In the genomic region with DNA sequence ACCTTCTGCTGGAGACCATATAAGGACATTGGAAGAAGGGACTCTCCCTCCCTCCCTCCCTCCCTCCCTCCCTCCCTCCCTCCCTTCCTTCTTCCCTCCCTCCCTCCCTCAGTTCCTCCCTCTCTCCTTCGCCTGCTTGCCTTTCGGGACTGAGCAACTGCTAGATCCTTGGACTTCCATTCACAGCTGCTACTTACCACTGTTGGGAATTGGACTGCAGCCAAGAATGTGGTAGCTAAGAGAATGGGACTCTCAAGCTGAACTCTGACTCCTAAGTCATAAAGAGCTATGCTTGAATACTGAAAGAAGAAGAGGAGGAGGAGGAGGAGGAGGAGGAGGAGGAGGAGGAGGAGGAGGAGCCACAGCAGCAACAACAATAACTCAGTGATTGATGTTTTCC, we compare ENCODE assay signal across 8 mouse cellular contexts.
DNase-seq lines count a peak whose midpoint lies in the region; ATAC-seq and TF ChIP-seq lines count a peak whose summit lies in the region.
"Not testable (repeated sequence)": the region's sequence is repeated elsewhere in the genome, so short reads cannot be mapped to it uniquely, and the experiment has no call there.

No protein-coding gene starts in this region.

- H3K27me3 ChIP-seq in hindbrain, embryonic 14.5 days (ENCODE audit: control insufficient read depth, insufficient read depth, low read length); kidney, embryonic 15.5 days; midbrain, embryonic 13.5 days; stomach, postnatal 0 days (ENCODE audit: control insufficient read depth, insufficient read depth, low read length): not testable (repeated sequence)

- TF ChIP-seq CTCF in stomach, postnatal 0 days (IDR thresholded peaks at IDR 0.05; ENCODE audit: low read depth), result not testable (repeated sequence)

- TF ChIP-seq EP300 in stomach, postnatal 0 days (optimal IDR thresholded peaks at IDR 0.05), result not testable (repeated sequence)

- ATAC-seq in hindbrain, embryonic 14.5 days (ENCODE audit: low FRiP score), result peak; percentile 57; the same call in 1 of the 2 replicates
- ATAC-seq in kidney, embryonic 15.5 days (replicated peaks; ENCODE audit: low FRiP score), result peak; percentile 91
- peak; percentile 65 for ATAC-seq in midbrain, embryonic 13.5 days
- peak; percentile 67; the same call in 1 of the 2 replicates for ATAC-seq in stomach, postnatal 0 days (ENCODE audit: low FRiP score, low TSS enrichment)

- 40% methylated on average over 1 of the region's 2 CpGs for WGBS in hindbrain, embryonic 14.5 days
- WGBS in kidney, embryonic 15.5 days, result 17% methylated on average over 2 of the region's 2 CpGs
- WGBS in midbrain, embryonic 13.5 days, result no CpG with 5 or more reads among the region's 2 CpGs
- no CpG with 5 or more reads among the region's 2 CpGs for WGBS in stomach, postnatal 0 days

- not testable (repeated sequence) for H3K9ac ChIP-seq in hindbrain, embryonic 14.5 days; kidney, embryonic 15.5 days; midbrain, embryonic 13.5 days (replicated peaks); stomach, postnatal 0 days (ENCODE audit: low read length)

- not testable (repeated sequence) for H3K4me2 ChIP-seq in hindbrain, embryonic 14.5 days (replicated peaks); kidney, embryonic 15.5 days; midbrain, embryonic 13.5 days (replicated peaks); stomach, postnatal 0 days (replicated peaks; ENCODE audit: low read depth)

- DNase-seq in MN1 (ENCODE audit: low spot score) (peak; percentile 60), liver (peak; percentile 18)
- DNase-seq in embryo, embryonic 11 days, result peak; percentile 68
- peak; percentile 59 for DNase-seq in forelimb bud, embryonic 11.5 days (ENCODE audit: low read depth, low spot score)
- DNase-seq in hindbrain, embryonic 14.5 days (ENCODE audit: low spot score), result peak; percentile 69
- peak; percentile 47 for DNase-seq in stomach, postnatal 0 days (ENCODE audit: low spot score)

- H3K9me3 ChIP-seq in hindbrain, embryonic 14.5 days (ENCODE audit: control insufficient read depth, low read length); kidney, embryonic 15.5 days (replicated peaks); midbrain, embryonic 13.5 days; stomach, postnatal 0 days (ENCODE audit: control insufficient read depth, low read length): not testable (repeated sequence)

- not testable (repeated sequence) for H3K36me3 ChIP-seq in hindbrain, embryonic 14.5 days (replicated peaks; ENCODE audit: control insufficient read depth, insufficient read depth); kidney, embryonic 15.5 days; midbrain, embryonic 13.5 days; stomach, postnatal 0 days (ENCODE audit: control insufficient read depth, insufficient read depth, low read length)

- not testable (repeated sequence) for H3K4me1 ChIP-seq in hindbrain, embryonic 14.5 days (replicated peaks; ENCODE audit: control insufficient read depth, insufficient read depth, low read length); kidney, embryonic 15.5 days; midbrain, embryonic 13.5 days (replicated peaks); stomach, postnatal 0 days (replicated peaks; ENCODE audit: control insufficient read depth, insufficient read depth)

- not testable (repeated sequence) for H3K27ac ChIP-seq in hindbrain, embryonic 14.5 days; midbrain, embryonic 13.5 days; stomach, postnatal 0 days (replicated peaks)
- H3K27ac ChIP-seq in kidney, embryonic 15.5 days, result peak overlapping the region; percentile 41; the same call in 1 of the 2 replicates

- H3K4me3 ChIP-seq in hindbrain, embryonic 14.5 days (replicated peaks; ENCODE audit: low read length); kidney, embryonic 15.5 days (replicated peaks); midbrain, embryonic 13.5 days (replicated peaks); stomach, postnatal 0 days (ENCODE audit: low read depth, low read length): not testable (repeated sequence)

Comparison
In these comparisons a context has a peak if more than half of its experiments do, and no peak if none do; other contexts are left out.
1. DNase-seq: peak in every context shown above with its lines; median percentile 69 in hindbrain, embryonic 14.5 days; 68 in embryo, embryonic 11 days; 60 in MN1; 59 in forelimb bud, embryonic 11.5 days; 47 in stomach, postnatal 0 days; 18 in liver.